Mouse (Mus musculus): Measurements from ENCODE around the gene Coro7.

GRCm38 (mm10) chr16:4629950-4630349 lies 49.6 kb downstream of the Coro7 start:
- TF ChIP-seq CTCF (IDR thresholded peaks at IDR 0.05; ENCODE audit: low read depth, low read length) (peak; percentile 99), POLR2A (IDR thresholded peaks at IDR 0.05; ENCODE audit: extremely low read depth, insufficient read depth, low read length) (no peak)
